Mouse (Mus musculus) Patski (cell line): Measurements from ENCODE around the gene Itsn2. TPM values are rescaled to one million over a fixed set of nuclear protein-coding genes. Genes with fewer than 3 reads are reported as not detected.

ENCODE experiments used
- ATAC-seq: fragments of 100-300 bp; one replicate; pipeline ENCODE4 v1.8.0; 2021
- CTCF ChIA-PET: fragments of 350-600 bp; sonication (Branson Sonifier 250); formaldehyde crosslinking; loops from one replicate; lab custom pipeline; 2022; ENCODE audit warnings: inconsistent platforms; lab: Charles Lee
- POLR2A ChIA-PET: fragments of 350-600 bp; sonication (Branson Sonifier 250); formaldehyde crosslinking; loops from one replicate; lab custom pipeline; 2022; ENCODE audit warnings: antibody characterized with exemption, inconsistent platforms; lab: Charles Lee
- DNase-seq: peaks from one replicate; pipeline ENCODE4 v3.0.0-alpha.2; 2011; ENCODE audit warnings: low read depth, low spot score
- H3K27me3 ChIP-seq: fragments of 371-371 bp; one replicate; pipeline ENCODE4 v1.5.1; 2021
- CTCF ChIP-seq: fragments of 100-300 bp; IDR thresholded peaks from one replicate; pipeline ENCODE4 v1.5.1; 2021
- in situ Hi-C: fragments of 300-500 bp; cut with MboI; formaldehyde crosslinking; loops from 3 replicates; pipeline ENCODE4 v1.11.1; 2018; ENCODE audit warnings: low pct_unique_long_range_greater_than_20kb, mixed read lengths
- polyA plus RNA-seq: library from polyadenylated mRNA; unstranded; gene quantifications from one replicate; pipeline ENCODE4 v1.2.3, GENCODE M21; 2021

The Itsn2 gene
- polyA plus RNA-seq, 1 experiment from 2014 or later, result 45.4 TPM

- POLR2A ChIA-PET, result no interaction called here
- no peak for TF ChIP-seq CTCF
- DNase-seq (no peak), ATAC-seq (no peak)
- CTCF ChIA-PET, result no interaction called here
- in situ Hi-C loops, result no loop called here
- no peaks in the 10 kb centered on the region for H3K27me3 ChIP-seq
Observed at GRCm38 (mm10) chr12:4595055-4595454, 2.6 kb downstream of the Itsn2 start.

- ChIA-PET POLR2A (no interaction called here), CTCF (no interaction called here)
- DNase-seq, result no peak
- in situ Hi-C loops, result no loop called here
- no peak for ATAC-seq
- no peak for TF ChIP-seq CTCF
- no peaks in the 10 kb centered on the region for H3K27me3 ChIP-seq
Observed at GRCm38 (mm10) chr12:4598666-4599428, 6.4 kb downstream of the Itsn2 start.

- in situ Hi-C loops, result no loop called here
- ChIA-PET POLR2A (no interaction called here), CTCF (no interaction called here)
Observed at GRCm38 (mm10) chr12:4599713-4600112, 7.3 kb downstream of the Itsn2 start.

GRCm38 (mm10) chr12:4606625-4607024 is 14.2 kb downstream of the Itsn2 start:
- CTCF ChIA-PET, result no interaction called here
- in situ Hi-C loops, result no loop called here
- DNase-seq (no peak), ATAC-seq (no peak)
- POLR2A ChIA-PET, result no interaction called here
- H3K27me3 ChIP-seq, result no peaks in the 10 kb centered on the region
- no peak for TF ChIP-seq CTCF

More at GRCm38 (mm10) chr12:4599713-4600112, 7.3 kb downstream of the Itsn2 start:
- ATAC-seq, result no peak
- no peaks in the 10 kb centered on the region for H3K27me3 ChIP-seq
- DNase-seq, result no peak
- no peak for TF ChIP-seq CTCF

DNA sequence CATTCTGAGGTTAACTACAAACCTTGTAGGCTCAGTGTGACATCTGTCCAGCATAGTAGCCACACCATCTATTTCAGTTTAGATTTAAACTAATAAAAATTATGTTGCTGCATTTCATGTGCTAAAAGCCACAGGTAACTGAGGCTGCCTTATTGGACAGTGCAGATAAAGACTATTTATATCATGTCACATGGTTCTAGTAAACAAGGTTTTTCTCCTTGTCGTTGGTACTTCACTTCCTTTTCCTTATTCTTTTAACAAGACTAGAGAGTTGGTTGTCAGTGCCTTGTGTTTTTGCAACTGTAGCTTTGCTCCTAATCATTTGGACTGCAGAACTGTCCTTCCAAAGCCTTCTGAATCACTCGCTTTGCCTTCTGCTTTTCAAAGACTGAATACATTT is 22.3 kb downstream of the Itsn2 start:
- TF ChIP-seq CTCF, result no peak
- DNase-seq, result no peak
- in situ Hi-C loops, result no loop called here
- ChIA-PET CTCF (no interaction called here), POLR2A (no interaction called here)
- ATAC-seq, result no peak
- no peaks in the 10 kb centered on the region for H3K27me3 ChIP-seq

DNA sequence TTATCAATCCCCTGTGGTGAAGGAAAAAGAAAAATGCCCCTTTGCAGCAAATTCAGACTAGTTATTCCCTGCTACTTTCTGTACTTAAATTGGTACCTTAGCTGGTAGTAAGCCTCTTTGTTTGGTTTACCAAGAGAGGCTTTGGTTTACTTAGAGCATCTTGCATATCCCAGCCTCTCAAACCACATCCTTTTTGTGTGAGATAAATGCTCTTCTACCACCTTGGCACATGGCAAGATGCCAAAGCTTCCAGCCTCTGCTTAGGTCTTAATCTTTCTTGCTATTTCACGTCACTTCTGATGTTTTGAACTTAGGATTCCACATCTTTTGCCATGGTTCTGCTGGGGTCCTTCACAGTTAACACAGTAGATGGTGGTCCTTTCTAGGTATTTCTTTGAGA is 31.8 kb downstream of the Itsn2 start:
- H3K27me3 ChIP-seq, result no peaks in the 10 kb centered on the region
- in situ Hi-C loops, result no loop called here
- ChIA-PET CTCF (no interaction called here), POLR2A (no interaction called here)
- TF ChIP-seq CTCF, result no peak
- ATAC-seq (no peak), DNase-seq (no peak)

GRCm38 (mm10) chr12:4632957-4633356 is 40.5 kb downstream of the Itsn2 start:
- ATAC-seq (no peak), DNase-seq (no peak)
- TF ChIP-seq CTCF, result no peak
- ChIA-PET POLR2A (interaction anchor here (0.5 kb wide), 1 partner anchor 11 kb away, joined by 3 read pairs; no protein-coding TSS in a partner anchor), CTCF (interaction anchor here (0.9 to 1.6 kb wide), 2 partner anchors 11 to 67 kb away, joined by 3 to 4 read pairs; no protein-coding TSS in a partner anchor)
- in situ Hi-C loops, result no loop called here
- H3K27me3 ChIP-seq, result no peaks in the 10 kb centered on the region

GRCm38 (mm10) chr12:4638438-4638837 is 46.0 kb downstream of the Itsn2 start:
- DNase-seq (no peak), ATAC-seq (no peak)
- peak; percentile 25 for TF ChIP-seq CTCF
- CTCF ChIA-PET, result no interaction called here
- POLR2A ChIA-PET, result no interaction called here
- in situ Hi-C loops, result no loop called here
- no peaks in the 10 kb centered on the region for H3K27me3 ChIP-seq

DNA sequence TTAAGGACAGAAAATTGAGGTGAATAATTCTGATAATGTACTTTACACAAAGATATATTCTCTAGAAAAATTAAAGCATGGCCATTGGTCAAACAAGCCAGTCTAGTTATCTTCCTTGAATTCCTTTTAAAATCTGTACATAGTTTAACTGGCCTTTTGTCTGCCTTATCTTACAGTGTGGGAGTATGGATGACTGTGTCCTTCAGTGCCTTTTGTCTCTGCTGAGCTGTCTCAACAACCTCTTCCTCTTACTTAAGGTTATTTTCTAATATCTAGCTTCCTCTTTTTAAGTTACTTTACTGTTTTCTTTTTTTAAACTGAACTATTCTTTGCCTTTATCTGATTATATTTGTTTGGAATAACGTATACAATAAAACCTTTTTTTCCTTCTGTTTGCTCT is 48.3 kb downstream of the Itsn2 start:
- in situ Hi-C loops, result no loop called here
- CTCF ChIA-PET, result no interaction called here
- H3K27me3 ChIP-seq, result no peaks in the 10 kb centered on the region
- POLR2A ChIA-PET, result no interaction called here
- ATAC-seq, result no peak
- no peak for TF ChIP-seq CTCF
- no peak for DNase-seq

DNA sequence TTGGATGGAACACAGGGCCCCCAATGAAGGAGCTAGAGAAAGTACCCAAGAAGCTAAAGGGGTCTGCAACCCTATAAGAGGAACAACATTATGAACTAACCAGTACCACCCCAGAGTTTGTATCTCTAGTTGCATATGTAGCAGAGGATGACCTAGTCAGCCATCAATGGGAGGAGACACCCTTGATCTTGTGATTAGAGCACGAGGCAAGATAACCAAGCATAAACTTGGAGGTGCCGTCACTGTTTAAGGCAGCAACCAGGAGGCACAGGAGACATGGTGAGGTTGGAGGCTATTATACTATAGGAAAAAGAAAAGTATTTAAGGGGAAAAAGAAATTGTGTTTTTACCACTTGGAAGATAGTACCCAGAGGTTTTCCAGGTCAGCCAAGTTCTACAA is 64.4 kb downstream of the Itsn2 start:
- in situ Hi-C loops, result no loop called here
- no peak for TF ChIP-seq CTCF
- ATAC-seq (no peak), DNase-seq (no peak)
- H3K27me3 ChIP-seq, result no peaks in the 10 kb centered on the region
- ChIA-PET POLR2A (no interaction called here), CTCF (no interaction called here)

GRCm38 (mm10) chr12:4664929-4665674 is 72.7 kb downstream of the Itsn2 start:
- ChIA-PET POLR2A (no interaction called here), CTCF (no interaction called here)
- TF ChIP-seq CTCF, result no peak
- H3K27me3 ChIP-seq, result no peaks in the 10 kb centered on the region
- in situ Hi-C loops, result no loop called here
- ATAC-seq (no peak), DNase-seq (no peak)
